Mouse (Mus musculus): Measurements from ENCODE around the gene Myo1a.
"Not testable (repeated sequence)": the region's sequence is repeated elsewhere in the genome, so short reads cannot be mapped to it uniquely, and the experiment has no call there.

The Myo1a gene

DNA sequence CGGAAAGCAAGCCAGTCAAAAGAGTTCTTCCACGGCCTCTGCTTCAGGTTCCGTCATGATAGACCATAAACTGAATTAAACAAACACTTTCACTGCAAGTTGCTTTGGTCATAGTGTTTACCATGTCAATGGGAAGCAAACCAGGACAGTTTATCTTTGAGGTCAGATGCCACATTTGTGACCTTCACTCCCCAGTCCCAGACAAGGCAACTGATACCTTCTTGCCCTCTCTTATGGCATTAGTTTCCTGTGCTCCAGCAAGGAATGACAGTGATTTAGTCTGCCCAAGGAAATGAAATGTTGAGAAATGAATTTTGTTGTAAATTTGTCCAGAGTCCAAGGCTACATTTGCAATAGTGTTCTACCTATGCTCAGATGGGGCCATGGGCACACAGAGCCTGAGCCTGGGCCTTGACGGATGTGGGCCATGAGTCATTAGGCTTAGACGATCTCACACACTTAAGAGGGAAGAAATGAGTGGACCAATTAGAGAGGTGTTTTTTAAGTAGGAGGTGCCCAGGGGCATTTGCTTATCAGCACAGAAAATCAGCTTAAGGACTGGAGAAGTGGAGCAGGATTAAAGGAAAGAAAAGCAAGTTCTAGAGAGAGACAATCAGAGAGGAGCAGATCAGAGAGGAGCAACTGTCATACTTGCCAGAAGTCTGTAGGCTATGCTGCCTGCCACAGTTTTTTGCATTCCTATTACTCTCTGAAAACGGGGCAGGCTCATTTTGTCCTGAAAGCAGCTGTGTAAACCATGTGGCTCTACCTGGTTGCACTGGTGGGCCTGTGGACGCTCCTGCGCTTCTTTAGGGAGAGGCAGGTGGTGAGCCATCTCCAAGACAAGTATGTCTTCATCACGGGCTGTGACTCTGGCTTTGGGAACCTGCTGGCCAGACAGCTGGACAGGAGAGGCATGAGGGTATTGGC, 54.5 kb downstream of the Myo1a start, which contains the start of the genes Rdh1 and Rdh16f1:
TSS of gene Rdh1 (plus strand) at position 541 of the 930 bp plus-strand sequence.
TSS of gene Rdh16f1 (plus strand) at position 607 of the 930 bp plus-strand sequence.
- no peak for DNase-seq (ENCODE audit: low spot score in 2 of 2)

DNA sequence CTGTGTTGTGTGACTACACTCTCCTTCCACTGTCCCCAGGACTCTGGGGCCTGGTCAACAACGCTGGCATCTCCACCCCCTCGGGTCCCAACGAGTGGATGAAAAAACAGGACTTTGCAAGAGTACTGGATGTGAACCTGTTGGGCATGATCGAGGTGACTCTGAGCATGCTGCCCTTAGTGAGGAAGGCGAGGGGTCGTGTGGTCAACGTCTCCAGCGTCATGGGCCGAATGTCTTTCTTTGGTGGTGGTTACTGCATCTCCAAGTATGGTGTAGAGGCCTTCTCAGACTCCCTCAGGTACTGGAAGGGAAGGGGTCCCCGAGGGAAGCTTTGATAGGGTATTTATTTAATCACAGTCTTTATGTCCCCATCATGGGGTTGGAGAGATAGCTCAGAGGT, 58.0 kb downstream of the Myo1a start:
- DNase-seq (ENCODE audit: low spot score in 2 of 2), result not testable (repeated sequence)

DNA sequence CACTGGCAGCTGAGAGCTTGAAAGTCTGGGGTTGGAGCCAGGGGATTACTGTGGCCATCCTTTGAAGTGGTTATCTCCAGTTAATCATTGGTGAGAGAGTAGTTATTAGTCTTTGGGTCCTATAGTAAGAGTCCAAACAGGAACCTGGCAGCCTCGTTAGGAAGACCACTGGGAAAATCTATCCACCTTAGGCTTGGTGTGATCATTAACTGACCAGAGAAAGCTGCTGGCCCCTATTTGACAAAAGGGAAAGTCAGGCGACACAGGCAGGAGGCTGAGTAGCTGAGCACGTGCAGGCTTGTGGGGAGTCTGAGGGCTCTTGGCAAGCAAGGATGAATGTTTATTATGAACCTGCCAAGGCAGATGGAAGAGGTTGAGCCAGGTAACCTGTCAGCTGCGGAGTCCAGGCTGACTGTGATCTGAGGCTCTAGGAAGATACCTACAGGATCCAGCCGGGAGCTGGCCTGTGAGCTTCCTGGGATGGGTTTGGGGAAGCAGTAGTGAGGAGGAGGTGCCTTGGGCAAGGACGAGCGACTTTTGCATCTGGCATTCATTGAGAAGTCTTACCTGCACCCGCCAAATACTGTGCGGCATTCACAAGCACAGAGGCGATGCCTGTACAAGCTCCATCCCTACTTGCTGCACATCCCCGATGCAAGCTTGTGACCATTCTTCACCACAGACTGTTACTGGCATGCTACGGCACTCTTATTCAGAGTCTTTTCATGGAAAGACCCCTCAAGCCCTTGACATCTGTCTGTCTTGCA, 59.1 kb downstream of the Myo1a start:
- DNase-seq (ENCODE audit: low spot score in 2 of 2), result no peak

GRCm38 (mm10) chr10:127766564-127766963, 61.6 kb downstream of the Myo1a start:
- DNase-seq (ENCODE audit: low spot score in 2 of 2), result no peak
